Mouse (Mus musculus) right cerebral cortex, postnatal 4 days (tissue): ENCODE results near the gene Ccdc162.
A peak's percentile ranks its signal among the peaks of the same experiment; 100 is the strongest.

Experiments used
- DNase-seq: peaks from one replicate; pipeline ENCODE4 v3.0.0-alpha.2; 2022

The Ccdc162 gene

GRCm38 (mm10) chr10:41535991-41536390 is 180.4 kb downstream of the Ccdc162 start:
- no peak for DNase-seq

DNA sequence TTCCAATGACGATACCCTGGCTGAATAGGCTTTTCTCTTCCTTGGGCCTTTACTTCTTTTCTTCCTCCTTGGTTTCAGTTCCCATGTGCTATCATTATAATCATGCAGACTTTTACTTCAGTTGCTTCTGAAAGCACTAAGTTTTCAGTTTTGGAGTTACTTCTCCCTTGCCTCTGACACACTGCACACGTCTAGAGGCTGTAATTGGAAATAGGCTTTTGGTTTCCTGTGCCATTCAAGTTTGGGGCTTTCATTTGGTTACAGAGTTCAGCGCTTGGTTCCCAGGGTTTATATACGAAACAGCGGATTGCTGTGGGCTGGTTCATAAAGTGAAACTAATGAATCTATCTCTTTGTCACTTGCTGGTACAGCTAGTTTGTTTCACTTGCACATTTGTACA is 186.5 kb downstream of the Ccdc162 start:
- DNase-seq = no peak

GRCm38 (mm10) chr10:41525696-41526095 is 190.7 kb downstream of the Ccdc162 start:
- no peak for DNase-seq

DNA sequence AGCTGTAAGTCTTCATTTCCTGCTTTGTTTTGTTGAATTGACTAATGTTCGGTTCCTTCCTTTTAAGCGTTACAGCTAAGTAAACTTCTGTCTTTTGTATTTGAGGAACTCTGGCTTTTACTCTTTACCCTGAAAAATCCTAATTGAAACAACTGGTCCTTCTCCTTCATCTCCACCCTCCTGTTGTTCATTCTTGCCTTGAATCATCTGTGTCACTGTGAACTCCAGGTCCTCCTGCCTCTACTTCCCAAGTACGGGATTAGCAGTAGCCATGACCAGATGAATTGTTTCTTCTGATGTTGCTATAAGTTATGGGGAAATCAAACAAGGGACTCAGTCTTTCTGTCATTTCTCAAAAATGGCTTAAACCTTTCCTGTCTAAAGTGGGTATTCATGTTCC is 193.0 kb downstream of the Ccdc162 start:
- no peak for DNase-seq

DNA sequence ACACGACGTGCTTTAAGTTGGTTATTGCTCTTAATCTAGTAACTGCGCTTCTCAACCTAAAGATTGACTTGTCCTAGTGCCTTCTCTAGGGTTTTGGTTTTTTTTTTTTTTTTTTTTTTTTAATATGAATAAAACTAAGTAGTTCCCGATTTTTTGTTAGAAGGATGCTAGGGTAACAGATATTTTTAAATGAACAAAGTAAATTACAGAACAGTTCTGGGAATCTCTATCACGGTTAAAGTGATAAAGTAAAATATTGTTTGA is 196.1 kb downstream of the Ccdc162 start:
- DNase-seq = no peak

DNA sequence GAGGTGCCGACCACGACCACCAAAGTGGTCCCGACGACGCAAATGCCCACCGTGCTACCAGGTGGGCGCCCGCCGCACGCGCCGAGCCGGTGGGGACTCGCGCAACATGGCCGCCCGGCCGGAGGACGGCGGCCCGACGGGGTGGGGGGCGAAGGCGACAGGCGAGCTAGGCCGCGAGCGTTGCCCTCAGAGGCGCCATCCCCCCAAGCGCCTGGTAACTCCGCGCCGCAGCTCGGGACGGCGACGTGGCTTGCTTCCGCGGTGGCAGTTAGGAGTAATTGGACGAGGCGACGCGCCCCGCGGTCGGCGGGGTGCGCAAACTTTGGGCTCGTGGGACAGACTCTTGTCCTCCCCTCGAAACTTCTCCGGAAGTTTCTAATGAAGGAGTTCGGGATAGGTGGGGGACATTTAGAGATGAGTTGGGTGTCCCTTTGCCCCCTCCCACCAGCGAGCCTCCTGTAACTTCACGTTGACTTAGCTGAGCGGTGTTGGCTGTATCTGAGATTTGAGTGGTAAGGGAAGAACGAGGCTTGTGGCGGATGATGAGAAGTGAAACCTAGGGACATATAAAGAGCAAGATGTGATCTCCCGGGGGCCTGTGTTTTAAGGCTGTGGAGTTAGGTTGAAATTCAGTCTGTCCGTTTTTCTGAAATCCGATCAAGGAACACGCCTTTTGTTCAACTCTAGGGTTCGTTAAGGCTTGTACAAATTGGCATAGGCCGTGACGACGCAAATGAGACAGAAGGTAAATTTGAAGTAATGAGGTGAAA is 196.6 kb downstream of the Ccdc162 start:
- DNase-seq = peak; percentile 55

GRCm38 (mm10) chr10:41518981-41519618 is 197.3 kb downstream of the Ccdc162 start, which contains the start of gene Cd164:
TSS of gene Cd164 (plus strand) at chr10:41519414.
- peak; percentile 91 for DNase-seq

DNA sequence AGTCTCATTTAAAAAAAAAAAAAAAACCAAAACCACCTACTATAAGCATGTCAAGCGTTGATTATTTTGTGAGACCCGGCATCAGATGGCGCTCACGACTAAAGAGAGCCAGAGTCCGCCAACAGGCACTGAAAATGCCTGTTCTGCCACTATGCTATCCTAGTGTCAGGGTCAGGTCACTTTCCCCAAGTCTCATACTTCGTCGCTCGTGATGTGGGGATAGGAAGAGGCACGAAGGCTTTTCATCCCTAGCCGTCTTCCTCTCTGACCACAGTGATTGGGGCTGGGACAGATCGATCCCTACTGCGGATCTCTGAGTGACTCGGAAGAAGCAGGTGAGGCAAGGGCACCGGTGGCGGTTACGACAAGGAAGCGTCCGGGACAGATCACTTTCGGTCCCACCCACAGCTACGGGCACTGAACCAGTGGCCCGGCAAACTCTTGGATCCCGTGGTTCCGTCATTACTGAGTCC is 197.9 kb downstream of the Ccdc162 start:
- DNase-seq = peak; percentile 37

- DNase-seq = no peak
These were observed 201.5 kb downstream of the Ccdc162 start for GRCm38 (mm10) chr10:41514921-41515320.

DNA sequence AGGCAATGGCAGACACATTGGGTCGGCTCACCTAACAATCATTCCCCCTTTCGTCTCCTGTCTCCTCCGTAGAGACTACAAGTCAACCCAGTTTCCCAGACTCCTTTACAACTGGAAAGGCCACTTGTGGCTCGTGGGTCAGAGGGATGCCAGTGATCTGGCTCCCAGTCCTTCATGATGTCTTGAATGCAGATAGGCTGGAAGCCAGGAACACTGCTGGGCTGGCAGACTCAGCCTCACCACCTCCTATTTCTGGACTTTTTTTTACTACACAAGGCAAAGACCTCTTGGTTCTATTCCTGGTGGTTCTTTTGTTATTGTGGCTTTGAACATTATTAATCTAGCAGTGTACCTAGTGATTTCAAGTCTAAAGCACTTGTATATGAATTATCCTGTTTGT is 202.1 kb downstream of the Ccdc162 start:
- DNase-seq = no peak

DNA sequence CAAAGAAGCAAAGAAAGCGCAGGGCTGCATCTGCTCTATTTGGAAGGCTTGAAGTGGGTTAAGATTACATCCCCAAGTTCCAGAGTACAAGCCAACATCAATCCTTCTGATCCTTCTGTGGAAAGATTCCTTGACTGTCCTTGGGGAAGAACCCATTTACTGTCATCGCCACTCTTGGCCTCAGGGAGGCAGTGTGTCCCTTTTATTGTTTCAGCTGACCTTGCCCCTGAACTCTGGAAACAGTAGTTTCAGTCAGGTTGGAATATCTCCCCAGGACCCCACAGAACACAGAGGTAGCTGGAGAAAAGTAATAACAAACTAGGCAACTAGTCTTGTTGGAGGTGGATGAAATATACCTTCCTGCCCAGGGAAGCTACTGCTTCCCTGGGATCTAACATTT is 207.3 kb downstream of the Ccdc162 start:
- no peak for DNase-seq

DNA sequence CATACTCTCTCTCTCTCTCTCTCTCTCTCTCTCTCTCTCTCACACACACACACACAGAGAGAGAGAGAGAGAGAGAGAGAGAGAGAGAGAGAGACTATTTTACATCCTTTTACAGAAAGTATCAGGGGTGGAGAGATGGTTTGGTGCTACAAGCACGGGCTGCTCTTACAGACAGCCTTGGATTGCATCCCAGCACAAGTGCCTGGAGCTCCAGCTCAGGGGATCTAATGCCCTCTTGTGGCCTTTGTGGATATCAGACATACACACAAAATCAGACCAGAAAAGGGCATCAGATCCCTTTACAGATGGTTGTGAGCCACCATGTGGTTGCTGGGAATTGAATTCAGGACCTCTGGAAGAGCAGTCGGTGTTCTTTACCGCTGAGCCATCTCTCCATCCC is 211.0 kb downstream of the Ccdc162 start:
- peak; percentile 51 for DNase-seq

GRCm38 (mm10) chr10:41504996-41505395 is 211.4 kb downstream of the Ccdc162 start:
- no peak for DNase-seq

- DNase-seq = no peak
These were observed 215.5 kb downstream of the Ccdc162 start for GRCm38 (mm10) chr10:41500941-41501340.

GRCm38 (mm10) chr10:41491111-41491510 is 225.3 kb downstream of the Ccdc162 start:
- DNase-seq = no peak

DNA sequence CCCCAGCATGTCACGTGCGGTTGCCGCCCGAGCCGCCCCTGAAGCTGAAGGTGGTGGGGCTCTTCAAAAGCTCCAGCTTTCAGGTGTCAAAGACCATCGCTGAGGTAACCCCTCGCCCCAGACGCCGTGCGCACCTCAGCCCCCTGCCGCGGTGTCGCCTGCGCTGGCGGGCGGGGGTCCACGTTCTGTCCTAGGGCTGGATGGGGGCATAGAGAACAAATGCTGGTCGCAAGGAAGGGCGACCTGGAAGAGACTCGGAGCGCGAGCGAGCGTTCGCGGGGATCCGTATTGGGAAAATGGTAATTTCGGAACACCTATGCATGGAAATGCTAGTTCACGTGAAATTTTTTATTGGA is 225.9 kb downstream of the Ccdc162 start:
- DNase-seq = no peak

- peak; percentile 88 for DNase-seq
These were observed 226.5 kb downstream of the Ccdc162 start, which contains the start of the genes Smpd2 and Ppil6 for GRCm38 (mm10) chr10:41489708-41490517. TSS of gene Smpd2 (minus strand) at chr10:41490369. TSS of gene Ppil6 (plus strand) at chr10:41490439.

GRCm38 (mm10) chr10:41489294-41489693 is 227.1 kb downstream of the Ccdc162 start:
- no peak for DNase-seq

DNA sequence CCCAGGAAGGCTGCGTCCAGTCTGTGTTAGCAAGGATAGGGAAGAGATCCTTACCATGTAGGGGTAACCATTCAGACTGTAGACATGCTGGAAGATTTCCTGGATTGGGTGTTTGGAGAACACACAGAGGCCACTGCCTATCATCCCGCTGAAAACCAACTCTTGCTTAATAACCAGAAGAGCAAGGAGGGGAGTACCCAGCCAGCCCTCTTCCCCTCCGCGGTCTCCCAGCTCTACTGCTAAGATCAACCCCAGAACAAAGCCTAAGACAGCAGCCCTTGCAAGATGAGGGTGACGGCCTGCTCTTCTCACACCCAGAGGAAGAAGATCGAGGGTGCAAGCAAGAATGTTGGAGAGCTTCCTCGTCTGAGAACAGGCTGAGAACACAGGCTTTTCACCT is 227.6 kb downstream of the Ccdc162 start:
- DNase-seq = no peak
